Mouse (Mus musculus) stomach, postnatal 0 days (tissue): ENCODE measurements around the gene Cacna1g.

Experiments used
- CTCF ChIP-seq: IDR thresholded peaks from 2 replicates; pipeline ENCODE4 v1.5.1; 2016; ENCODE audit warnings: antibody characterized with exemption, low read depth, mild to moderate bottlenecking, moderate library complexity
- EP300 ChIP-seq: optimal IDR thresholded peaks from 2 replicates; pipeline ENCODE3; 2016; ENCODE audit warnings: antibody characterized with exemption

DNA sequence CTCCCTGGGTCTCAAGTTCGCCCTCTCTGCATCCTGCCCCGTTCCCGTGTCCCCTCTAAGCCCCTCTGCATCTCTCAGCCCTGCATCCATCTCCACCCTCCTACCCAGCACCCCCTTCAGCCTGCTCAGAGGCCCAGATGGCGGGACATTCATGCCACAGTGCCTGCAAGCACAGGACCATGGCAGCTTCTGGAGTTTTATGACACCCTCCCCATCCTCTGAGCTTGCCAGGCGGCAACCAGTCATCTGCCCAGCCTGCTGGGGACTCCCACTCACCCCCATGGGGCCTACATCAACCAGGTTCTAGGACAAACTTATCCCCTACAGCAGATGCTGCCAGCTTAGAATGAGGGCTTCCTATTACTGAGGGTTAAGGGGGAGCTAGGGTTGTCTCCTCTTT is 19.2 kb downstream of the Cacna1g start:
- no peak for TF ChIP-seq CTCF
- no peak for TF ChIP-seq EP300
